Mouse (Mus musculus) CH12.LX (cell line): ENCODE results near the gene Fbxo41. TPM values are rescaled to one million over a fixed set of nuclear protein-coding genes. Genes with fewer than 3 reads are reported as not detected.

ENCODE experiments used
- DNase-seq: peaks from one replicate; pipeline ENCODE4 v3.0.0-alpha.2; 2013; ENCODE audit errors: extremely low read depth
- H3K27ac ChIP-seq: 2 replicates; pipeline ENCODE4 v1.5.1; 2012; ENCODE audit warnings: low read depth, mild to moderate bottlenecking, control low read depth, moderate library complexity; ENCODE audit not compliant: insufficient read depth
- H3K27me3 ChIP-seq: replicated peaks from 2 replicates; pipeline ENCODE3; 2012; ENCODE audit warnings: inconsistent platforms
- H3K36me3 ChIP-seq, 2 experiments: replicated peaks in 1 of 2; 2 replicates each; pipeline versions ENCODE3 to v1.6.1; 2012; ENCODE audit warnings: inconsistent platforms in 1 of 2, low read length in 1 of 2, mild to moderate bottlenecking in 1 of 2, mixed read lengths in 1 of 2, moderate library complexity in 1 of 2; ENCODE audit not compliant: control insufficient read depth in 1 of 2, insufficient read depth in 1 of 2
- H3K4me1 ChIP-seq, 2 experiments: 2 replicates each; pipeline ENCODE4 v1.6.1; 2012; ENCODE audit warnings: inconsistent platforms in 1 of 2, moderate library complexity in 1 of 2; ENCODE audit not compliant: insufficient read depth in 2 of 2, control insufficient read depth in 1 of 2
- H3K4me2 ChIP-seq: 2 replicates; pipeline ENCODE4 v1.6.1; 2012; ENCODE audit warnings: low read depth, mild to moderate bottlenecking, control low read depth; ENCODE audit not compliant: poor library complexity, insufficient read depth, severe bottlenecking
- H3K4me3 ChIP-seq, 3 experiments: fragments of 150-350 bp in 1 of 3; sonication (generic) in 1 of 3; replicated peaks in 1 of 3; 2 replicates each; pipeline versions ENCODE3 to v1.5.1; 2011 to 2012; ENCODE audit warnings: low read depth in 2 of 3, low read length in 2 of 3, mild to moderate bottlenecking in 2 of 3, moderate library complexity in 2 of 3, control low read depth in 1 of 3, improper control_type of control experiment in 1 of 3, inconsistent platforms in 1 of 3, mixed read lengths in 1 of 3; ENCODE audit not compliant: poor library complexity in 1 of 3
- H3K79me2 ChIP-seq: replicated peaks from 2 replicates; pipeline ENCODE4 v1.6.1; 2012; ENCODE audit warnings: mild to moderate bottlenecking, moderate library complexity; ENCODE audit not compliant: control insufficient read depth, poor library complexity, insufficient read depth, severe bottlenecking; ENCODE audit errors: extremely low read depth
- H3K9ac ChIP-seq: 2 replicates; pipeline ENCODE4 v1.6.1; 2012; ENCODE audit warnings: low read depth, mild to moderate bottlenecking, control low read depth, moderate library complexity; ENCODE audit not compliant: insufficient read depth
- H3K9me3 ChIP-seq: replicated peaks from 2 replicates; pipeline ENCODE3; 2012; ENCODE audit warnings: low read length, inconsistent platforms, mixed read lengths
- BHLHE40 ChIP-seq: IDR thresholded peaks from 2 replicates; pipeline ENCODE4 v1.6.1; 2011; ENCODE audit warnings: mild to moderate bottlenecking, low read depth, low read length, improper control_type of control experiment
- CHD1 ChIP-seq: IDR thresholded peaks from 2 replicates; pipeline ENCODE4 v1.6.1; 2012; ENCODE audit warnings: low read depth, low read length, improper control_type of control experiment, inconsistent platforms
- CTCF ChIP-seq, 2 experiments: IDR thresholded peaks in 1 of 2; conservative IDR thresholded peaks in 1 of 2; 2 replicates each; pipeline ENCODE4 v1.5.1; 2011 to 2012; ENCODE audit warnings: low read depth in 2 of 2, low read length in 2 of 2, improper control_type of control experiment in 1 of 2, inconsistent platforms in 1 of 2, mild to moderate bottlenecking in 1 of 2, moderate library complexity in 1 of 2
- E2F4 ChIP-seq: IDR thresholded peaks from 2 replicates; pipeline ENCODE4 v1.6.1; 2011; ENCODE audit warnings: low read depth, low read length, improper control_type of control experiment; ENCODE audit not compliant: insufficient replicate concordance
- ELF1 ChIP-seq: IDR thresholded peaks from 2 replicates; pipeline ENCODE4 v1.6.1; 2014; ENCODE audit warnings: low read depth, mild to moderate bottlenecking, inconsistent platforms, low read length, improper control_type of control experiment
- GABPA ChIP-seq: IDR thresholded peaks from 2 replicates; pipeline ENCODE4 v1.6.1; 2012; ENCODE audit warnings: low read depth, low read length, improper control_type of control experiment, inconsistent platforms; ENCODE audit not compliant: insufficient replicate concordance
- MAFK ChIP-seq: IDR thresholded peaks from 2 replicates; pipeline ENCODE4 v1.6.1; 2011; ENCODE audit warnings: low read length, improper control_type of control experiment; ENCODE audit not compliant: insufficient replicate concordance
- MXI1 ChIP-seq: IDR thresholded peaks from 2 replicates; pipeline ENCODE4 v1.6.1; 2011; ENCODE audit warnings: mild to moderate bottlenecking, low read depth, low read length, improper control_type of control experiment
- NELFE ChIP-seq: IDR thresholded peaks from 2 replicates; pipeline ENCODE4 v1.6.1; 2011; ENCODE audit warnings: low read depth, low read length, improper control_type of control experiment
- PAX5 ChIP-seq: IDR thresholded peaks from 2 replicates; pipeline ENCODE4 v1.6.1; 2012; ENCODE audit warnings: low read length, inconsistent platforms, mixed read lengths
- POLR2A ChIP-seq: IDR thresholded peaks from 2 replicates; pipeline ENCODE4 v1.6.1; 2011; ENCODE audit warnings: low read depth, mild to moderate bottlenecking, improper control_type of control experiment, low read length
- POLR2AphosphoS2 ChIP-seq: IDR thresholded peaks from 2 replicates; pipeline ENCODE4 v1.6.1; 2011; ENCODE audit warnings: low read depth, low read length, improper control_type of control experiment
- RAD21 ChIP-seq: IDR thresholded peaks from 2 replicates; pipeline ENCODE4 v1.6.1; 2011; ENCODE audit warnings: low read depth, mild to moderate bottlenecking, low read length, improper control_type of control experiment, moderate library complexity
- SIN3A ChIP-seq: IDR thresholded peaks from 2 replicates; pipeline ENCODE4 v1.6.1; 2012; ENCODE audit warnings: low read length, improper control_type of control experiment, inconsistent platforms
- SMC3 ChIP-seq: IDR thresholded peaks from 2 replicates; pipeline ENCODE4 v1.6.1; 2011; ENCODE audit warnings: low read depth, low read length, improper control_type of control experiment
- TBP ChIP-seq: conservative IDR thresholded peaks from 2 replicates; pipeline ENCODE4 v1.6.1; 2011; ENCODE audit warnings: low read depth, low read length, improper control_type of control experiment
- TCF12 ChIP-seq: IDR thresholded peaks from 2 replicates; pipeline ENCODE4 v1.6.1; 2014; ENCODE audit warnings: low read depth, mild to moderate bottlenecking, inconsistent platforms, low read length, improper control_type of control experiment
- dilution Hi-C: fragments of 300-500 bp; cut with MboI; formaldehyde crosslinking; loops from 2 replicates; pipeline ENCODE4 v1.14.3; 2020; ENCODE audit warnings: low sequenced_read_pairs; ENCODE audit not compliant: extremely low pct_unique_long_range_greater_than_20kb, extremely low pct_ligation_motif_present
- in situ Hi-C: fragments of 300-500 bp; cut with MboI; formaldehyde crosslinking; loops from 3 replicates; pipeline ENCODE4 v1.14.3; 2019; ENCODE audit warnings: low sequenced_read_pairs, low pct_ligation_motif_present, low pct_unique_long_range_greater_than_20kb, mixed read lengths
- polyA plus RNA-seq: library from polyadenylated mRNA; unstranded; fragments of >175 nt; gene quantifications from 2 replicates; pipeline ENCODE4 v1.2.1, GENCODE M21; 2012; ENCODE audit warnings: low read depth; ENCODE audit not compliant: insufficient read length
- total RNA-seq, 2 experiments: library from RNA; depleted of rRNA; stranded (reverse); fragments of 300-350 nt in 1 of 2; fragments of >200 nt in 1 of 2; gene quantifications; 2 replicates each; pipeline ENCODE4 v1.2.3; 2012 to 2014

Gene Fbxo41
- total and polyA plus RNA-seq, 3 experiments = 0.04 TPM; not detected in 2

DNA sequence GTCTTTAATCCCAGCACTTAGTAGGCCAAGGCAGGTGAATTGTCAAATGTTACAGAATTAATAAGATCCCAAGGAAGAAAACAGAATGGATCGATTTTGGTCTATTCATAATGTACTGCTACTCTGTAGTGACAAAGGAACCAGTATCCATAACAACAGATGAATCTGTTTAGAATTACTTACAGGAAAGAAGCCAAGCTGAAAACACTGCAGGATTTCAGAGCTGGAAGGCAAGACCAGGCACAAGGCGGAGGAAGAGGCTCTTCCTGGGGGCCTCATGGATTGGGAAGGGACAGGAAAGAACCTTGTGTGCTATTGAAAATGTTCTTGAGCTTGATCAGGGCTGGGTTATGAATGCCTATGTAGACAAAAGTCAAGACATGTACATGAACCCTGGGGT, 17.1 kb downstream of the Fbxo41 start:
- H3K4me3 ChIP-seq = no peak overlapping the region
- TF ChIP-seq E2F4 (no peak), CHD1 (no peak), CTCF (conservative IDR thresholded peaks at IDR 0.05 in 1 of 2, IDR thresholded peaks at IDR 0.05 in 1 of 2; ENCODE audit: low read depth in 2 of 2, low read length in 2 of 2) (no peak), RAD21 (no peak), MXI1 (no peak), POLR2A (no peak), NELFE (no peak), PAX5 (no peak), BHLHE40 (no peak), SIN3A (no peak), TBP (no peak), GABPA (no peak)
- H3K27ac ChIP-seq = no peak overlapping the region
- H3K4me2 ChIP-seq = no peak overlapping the region
- H3K4me1 ChIP-seq = peaks cover 0 to 2% of the 10 kb centered on the region in 2 experiments; a peak in 1 of 4 replicates
- DNase-seq = no peak
- dilution Hi-C loops = no loop called here
- peaks cover 41% of the 10 kb centered on the region for H3K27me3 ChIP-seq
- peaks cover 15% of the 10 kb centered on the region for H3K9me3 ChIP-seq
- H3K9ac ChIP-seq = no peak overlapping the region
- no peaks in the 10 kb centered on the region for H3K79me2 ChIP-seq
- in situ Hi-C loops = no loop called here
- no peaks in the 10 kb centered on the region for H3K36me3 ChIP-seq

DNA sequence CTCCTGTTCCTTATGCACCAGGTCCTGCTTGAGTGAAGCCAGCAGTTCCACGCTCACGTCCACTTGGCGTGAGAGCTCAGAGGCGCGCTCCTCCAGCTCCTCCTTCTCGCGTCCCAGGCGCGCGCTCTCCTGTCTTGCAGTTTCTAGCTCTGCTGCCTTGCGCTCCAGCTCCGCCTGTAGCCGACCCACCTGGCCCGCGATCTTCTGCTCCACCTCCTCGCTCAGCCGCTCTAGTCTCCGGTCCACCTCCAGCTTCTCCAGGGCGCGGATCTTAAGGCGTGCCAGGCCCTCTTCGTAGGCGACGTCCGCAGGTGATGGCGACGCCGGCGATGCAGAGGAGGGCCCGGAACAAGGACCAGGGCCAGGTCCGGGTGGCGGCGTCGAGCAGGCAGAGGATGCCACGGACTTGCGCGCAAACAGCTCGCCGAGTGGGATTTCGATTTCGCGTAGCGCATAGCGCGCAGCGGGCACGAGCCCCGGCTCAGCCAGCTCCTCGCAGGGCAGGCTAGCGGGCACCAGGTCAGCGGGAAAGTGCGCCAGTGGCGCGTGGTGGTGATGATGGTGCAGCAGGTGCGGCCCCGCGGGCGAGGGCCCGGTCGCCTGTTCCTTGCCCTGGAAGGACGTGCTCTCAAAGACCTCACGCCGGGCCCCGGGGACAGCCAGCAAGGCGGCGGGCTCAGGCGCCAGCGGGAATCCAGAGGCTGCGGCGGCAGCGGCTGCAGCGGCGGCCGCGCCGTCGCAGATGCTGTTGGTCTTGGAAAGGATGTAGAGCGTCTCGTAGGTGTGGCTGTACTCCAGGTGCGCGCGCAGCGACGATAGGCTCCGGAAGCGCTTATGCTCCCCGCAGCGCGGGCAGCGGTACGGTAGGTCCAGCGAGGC, 18.7 kb downstream of the Fbxo41 start:
- H3K4me2 ChIP-seq = no peak overlapping the region
- DNase-seq = no peak
- H3K79me2 ChIP-seq = no peaks in the 10 kb centered on the region
- H3K9me3 ChIP-seq = peaks cover 15% of the 10 kb centered on the region
- no peak for TF ChIP-seq SMC3
- TF ChIP-seq TCF12 = no peak
- no peak for TF ChIP-seq MAFK
- no peak for TF ChIP-seq POLR2AphosphoS2
- no peak for TF ChIP-seq ELF1
- peaks cover 48% of the 10 kb centered on the region for H3K27me3 ChIP-seq
- no peaks in the 10 kb centered on the region; a peak in 1 of 4 replicates for H3K4me1 ChIP-seq
- H3K9ac ChIP-seq = no peak overlapping the region
- no peaks in the 10 kb centered on the region for H3K36me3 ChIP-seq
- H3K27ac ChIP-seq = no peak overlapping the region
- H3K4me3 ChIP-seq = no peak overlapping the region
- dilution Hi-C loops = no loop called here
- in situ Hi-C loops = no loop called here
